Mouse (Mus musculus): ENCODE measurements around the gene Ak7.

The Ak7 gene

GRCm38 (mm10) chr12:105705799-105706487 is at the start of gene Ak7:
Ak7 (plus strand) TSS chr12:105705976.
- no peak for DNase-seq (ENCODE audit: extremely low read depth, low read depth, low spot score)

GRCm38 (mm10) chr12:105676274-105676673 is 29.5 kb upstream of the Ak7 start:
- DNase-seq (ENCODE audit: extremely low read depth, low read depth, low spot score): no peak

GRCm38 (mm10) chr12:105678211-105678610 is 27.6 kb upstream of the Ak7 start:
- no peak for DNase-seq (ENCODE audit: extremely low read depth, low read depth, low spot score)

GRCm38 (mm10) chr12:105678762-105679161 is 27.0 kb upstream of the Ak7 start:
- DNase-seq (ENCODE audit: extremely low read depth, low read depth, low spot score): no peak

GRCm38 (mm10) chr12:105683933-105684901 is 21.6 kb upstream of the Ak7 start, which contains the start of gene Gskip:
Gskip (plus strand) TSS chr12:105684829.
- DNase-seq (ENCODE audit: extremely low read depth, low read depth, low spot score): no peak

GRCm38 (mm10) chr12:105685001-105685691 is 20.6 kb upstream of the Ak7 start, which contains the start of gene Atg2b:
Atg2b (minus strand) TSS chr12:105685211.
- DNase-seq (ENCODE audit: extremely low read depth, low read depth, low spot score): peak; percentile 58

GRCm38 (mm10) chr12:105686791-105687190 is 19.0 kb upstream of the Ak7 start:
- DNase-seq (ENCODE audit: extremely low read depth, low read depth, low spot score): no peak

GRCm38 (mm10) chr12:105687416-105687815 is 18.4 kb upstream of the Ak7 start:
- DNase-seq (ENCODE audit: extremely low read depth, low read depth, low spot score): no peak

GRCm38 (mm10) chr12:105688546-105688945 is 17.2 kb upstream of the Ak7 start:
- DNase-seq (ENCODE audit: extremely low read depth, low read depth, low spot score): peak; percentile 42

GRCm38 (mm10) chr12:105689435-105689834 is 16.3 kb upstream of the Ak7 start:
- DNase-seq (ENCODE audit: extremely low read depth, low read depth, low spot score): no peak

GRCm38 (mm10) chr12:105694021-105694420 is 11.8 kb upstream of the Ak7 start:
- DNase-seq (ENCODE audit: extremely low read depth, low read depth, low spot score): no peak

GRCm38 (mm10) chr12:105695848-105696247 is 9.9 kb upstream of the Ak7 start:
- no peak for DNase-seq (ENCODE audit: extremely low read depth, low read depth, low spot score)

GRCm38 (mm10) chr12:105697104-105697780 is 8.5 kb upstream of the Ak7 start:
- no peak for DNase-seq (ENCODE audit: extremely low read depth, low read depth, low spot score)

- DNase-seq (ENCODE audit: extremely low read depth, low read depth, low spot score): no peak
These were observed 5.3 kb upstream of the Ak7 start for GRCm38 (mm10) chr12:105700433-105700832.

GRCm38 (mm10) chr12:105718616-105719015 is 12.8 kb downstream of the Ak7 start:
- no peak for DNase-seq (ENCODE audit: extremely low read depth, low read depth, low spot score)

- no peak for DNase-seq (ENCODE audit: extremely low read depth, low read depth, low spot score)
These were observed 14.4 kb downstream of the Ak7 start for GRCm38 (mm10) chr12:105720196-105720595.

- DNase-seq (ENCODE audit: extremely low read depth, low read depth, low spot score): no peak
These were observed 15.8 kb downstream of the Ak7 start for GRCm38 (mm10) chr12:105721452-105722132.

GRCm38 (mm10) chr12:105722657-105723056 is 16.9 kb downstream of the Ak7 start:
- no peak for DNase-seq (ENCODE audit: extremely low read depth, low read depth, low spot score)

GRCm38 (mm10) chr12:105724616-105725015 is 18.8 kb downstream of the Ak7 start:
- DNase-seq (ENCODE audit: extremely low read depth, low read depth, low spot score): no peak

- DNase-seq (ENCODE audit: extremely low read depth, low read depth, low spot score): no peak
These were observed 20.0 kb downstream of the Ak7 start for GRCm38 (mm10) chr12:105725736-105726135.

Data from fat pad, adult 2 months (tissue).